Mouse (Mus musculus): ENCODE data around the gene Ikbip. TPM values are rescaled to one million over a fixed set of nuclear protein-coding genes. Genes with fewer than 3 reads are reported as not detected.

The Ikbip gene
- 6.2 and 6.3 TPM in 2 replicates for polyA plus RNA-seq (2012; rRNA removed)

GRCm38 (mm10) chr10:91082550-91083392, at the start of gene Ikbip, which contains the start of gene Apaf1:
Ikbip (plus strand) TSS chr10:91082940.
Apaf1 (minus strand) TSS chr10:91082770.

GRCm38 (mm10) chr10:91123828-91124822, 41.4 kb downstream of the Ikbip start, which contains the start of gene Slc25a3:
Slc25a3 (minus strand) TSS chr10:91124059.

Other genes starting within 250 kb of the Ikbip start
- gene Apaf1, start 170 bp upstream of the Ikbip start, polyA plus RNA-seq (2012; rRNA removed), result 7.8 and 8.8 TPM in 2 replicates
- gene Slc25a3, start 41.1 kb downstream of the Ikbip start, polyA plus RNA-seq (2012; rRNA removed), result 164 and 191 TPM in 2 replicates
- gene Tmpo, start 98.4 kb downstream of the Ikbip start, polyA plus RNA-seq (2012; rRNA removed), result 64.1 and 66.9 TPM in 2 replicates

Data from liver, embryonic 18 days (tissue).